Mouse (Mus musculus): ENCODE data around the gene Itsn2.
A peak's percentile ranks its signal among the peaks of the same experiment; 100 is the strongest.
"Not testable (repeated sequence)": the region's sequence is repeated elsewhere in the genome, so short reads cannot be mapped to it uniquely, and the experiment has no call there.

The Itsn2 gene

GRCm38 (mm10) chr12:4598666-4599428 lies 6.4 kb downstream of the Itsn2 start:
- DNase-seq, result no peak

GRCm38 (mm10) chr12:4599713-4600112 lies 7.3 kb downstream of the Itsn2 start:
- no peak for DNase-seq

GRCm38 (mm10) chr12:4606625-4607024 lies 14.2 kb downstream of the Itsn2 start:
- no peak for DNase-seq

GRCm38 (mm10) chr12:4614722-4615121 lies 22.3 kb downstream of the Itsn2 start:
- no peak for DNase-seq

- no peak for DNase-seq
Measured at GRCm38 (mm10) chr12:4624201-4624600, 31.8 kb downstream of the Itsn2 start.

- no peak for DNase-seq
Measured at GRCm38 (mm10) chr12:4632957-4633356, 40.5 kb downstream of the Itsn2 start.

GRCm38 (mm10) chr12:4638438-4638837 lies 46.0 kb downstream of the Itsn2 start:
- DNase-seq, result no peak

GRCm38 (mm10) chr12:4640737-4641136 lies 48.3 kb downstream of the Itsn2 start:
- DNase-seq, result no peak

GRCm38 (mm10) chr12:4656813-4657212 lies 64.4 kb downstream of the Itsn2 start:
- no peak for DNase-seq

GRCm38 (mm10) chr12:4664929-4665674 lies 72.7 kb downstream of the Itsn2 start:
- peak; percentile 9 for DNase-seq

GRCm38 (mm10) chr12:4665675-4666037 lies 73.2 kb downstream of the Itsn2 start:
- DNase-seq, result no peak

- DNase-seq, result no peak
Measured at GRCm38 (mm10) chr12:4676336-4676735, 83.9 kb downstream of the Itsn2 start.

GRCm38 (mm10) chr12:4679971-4680370 lies 87.5 kb downstream of the Itsn2 start:
- no peak for DNase-seq

GRCm38 (mm10) chr12:4685441-4685840 lies 93.0 kb downstream of the Itsn2 start:
- DNase-seq, result no peak

GRCm38 (mm10) chr12:4688386-4688785 lies 95.9 kb downstream of the Itsn2 start:
- DNase-seq, result no peak

GRCm38 (mm10) chr12:4689341-4689740 lies 96.9 kb downstream of the Itsn2 start:
- no peak for DNase-seq

- no peak for DNase-seq
Measured at GRCm38 (mm10) chr12:4691193-4691592, 98.8 kb downstream of the Itsn2 start.

GRCm38 (mm10) chr12:4694534-4694933 lies 102.1 kb downstream of the Itsn2 start:
- no peak for DNase-seq

GRCm38 (mm10) chr12:4705626-4706025 lies 113.2 kb downstream of the Itsn2 start:
- DNase-seq, result not testable (repeated sequence)

GRCm38 (mm10) chr12:4706175-4706574 lies 113.7 kb downstream of the Itsn2 start:
- no peak for DNase-seq

GRCm38 (mm10) chr12:4706901-4707300 lies 114.5 kb downstream of the Itsn2 start:
- no peak for DNase-seq

GRCm38 (mm10) chr12:4707488-4708017 lies 115.1 kb downstream of the Itsn2 start:
- no peak for DNase-seq

GRCm38 (mm10) chr12:4708296-4708695 lies 115.9 kb downstream of the Itsn2 start:
- no peak for DNase-seq

Data from kidney, adult 11 months (tissue).